Mouse (Mus musculus) stomach, postnatal 0 days (tissue): ENCODE data around the gene Syt1.

ENCODE experiments used
- CTCF ChIP-seq: IDR thresholded peaks from 2 replicates; pipeline ENCODE4 v1.5.1; 2016; ENCODE audit warnings: antibody characterized with exemption, low read depth, mild to moderate bottlenecking, moderate library complexity
- EP300 ChIP-seq: optimal IDR thresholded peaks from 2 replicates; pipeline ENCODE3; 2016; ENCODE audit warnings: antibody characterized with exemption

DNA sequence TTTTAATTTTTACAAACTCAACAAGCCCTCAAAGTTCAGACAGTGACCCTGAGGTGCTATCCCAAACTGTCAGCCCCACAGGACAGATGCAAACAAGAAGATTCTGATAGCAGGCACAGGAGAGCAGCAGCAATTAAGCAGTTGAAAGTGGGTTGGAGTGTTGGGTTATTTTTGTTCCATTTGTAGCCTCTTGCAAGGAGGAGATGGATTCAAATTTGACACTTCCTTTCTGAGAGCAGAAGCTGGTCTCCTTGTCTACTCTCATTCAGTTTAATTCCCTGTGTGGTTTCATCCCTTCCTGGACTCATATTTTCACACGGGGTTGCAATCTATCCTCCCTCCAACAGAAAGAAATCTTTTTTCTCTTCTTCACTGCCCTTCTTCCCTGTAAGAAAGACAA lies 951 bp downstream of the Syt1 start:
- TF ChIP-seq EP300 (no peak), CTCF (no peak)
